8 mouse cellular contexts compared by ENCODE assay signal in the genomic region with DNA sequence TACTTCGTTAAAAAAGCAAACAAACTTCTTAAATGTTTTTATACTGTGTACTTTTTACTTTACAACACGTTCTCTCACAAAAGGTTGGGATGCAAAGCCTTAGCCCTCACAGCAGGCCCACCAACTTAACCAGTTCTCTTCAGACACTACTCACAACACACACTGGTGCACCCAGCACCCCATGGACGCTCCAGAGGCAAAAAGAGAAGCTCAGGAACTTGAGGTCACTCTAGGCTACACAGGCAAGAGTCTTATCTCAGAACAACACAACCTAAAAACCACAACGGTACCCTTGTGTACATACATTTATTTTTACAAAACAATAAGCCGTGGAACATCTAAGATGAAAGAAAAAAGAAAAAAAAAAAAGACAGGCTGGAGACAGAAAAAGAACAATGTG. TPM values are rescaled to one million over a fixed set of nuclear protein-coding genes. Genes with fewer than 3 reads are reported as not detected.
DNase-seq lines count a peak whose midpoint lies in the region; ATAC-seq lines count a peak whose summit lies in the region.

No protein-coding gene starts in this region.

- WGBS in heart, embryonic 12.5 days = 7% methylated on average over 5 of the region's 5 CpGs
- 3% methylated on average over 5 of the region's 5 CpGs for WGBS in hindbrain, embryonic 13.5 days
- WGBS in midbrain, embryonic 12.5 days = 7% methylated on average over 5 of the region's 5 CpGs

- H3K27me3 ChIP-seq in heart, embryonic 12.5 days (replicated peaks) = no peaks in the 10 kb centered on the region
- no peaks in the 10 kb centered on the region for H3K27me3 ChIP-seq in hindbrain, embryonic 13.5 days
- no peaks in the 10 kb centered on the region for H3K27me3 ChIP-seq in midbrain, embryonic 12.5 days

- DNase-seq in heart, postnatal 4 days = no peak
- peak; percentile 47 for DNase-seq in MEL-GATA-1-ER (ENCODE audit: extremely low read depth, low read depth)
- no peak for DNase-seq in retina, postnatal 1 day
- DNase-seq in urinary bladder, adult 2 months (ENCODE audit: low spot score) = no peak
- no peak for DNase-seq in kidney, postnatal 36 days

- 0 out of 2 replicates have a peak, but pooled peaks cover 2% of the 10 kb centered on the region for H3K36me3 ChIP-seq in heart, embryonic 12.5 days
- no peaks in the 10 kb centered on the region for H3K36me3 ChIP-seq in hindbrain, embryonic 13.5 days
- H3K36me3 ChIP-seq in midbrain, embryonic 12.5 days = no peaks in the 10 kb centered on the region

- H3K4me2 ChIP-seq in heart, embryonic 12.5 days = peak overlapping the region; percentile 80
- H3K4me2 ChIP-seq in hindbrain, embryonic 13.5 days = peak overlapping the region; percentile 78
- H3K4me2 ChIP-seq in midbrain, embryonic 12.5 days (replicated peaks) = peak overlapping the region; percentile 71

- peak overlapping the region; percentile 89 for H3K4me3 ChIP-seq in heart, embryonic 12.5 days
- peak overlapping the region; percentile 98 for H3K4me3 ChIP-seq in hindbrain, embryonic 13.5 days
- H3K4me3 ChIP-seq in midbrain, embryonic 12.5 days = peak overlapping the region; percentile 97

- H3K9ac ChIP-seq in heart, embryonic 12.5 days = peak overlapping the region; percentile 95
- H3K9ac ChIP-seq in hindbrain, embryonic 13.5 days = peak overlapping the region; percentile 98
- H3K9ac ChIP-seq in midbrain, embryonic 12.5 days (replicated peaks) = peak overlapping the region; percentile 97

- H3K27ac ChIP-seq in heart, embryonic 12.5 days (ENCODE audit: poor library complexity, severe bottlenecking) = no peak overlapping the region; the same call in 1 of the 2 replicates
- no peak overlapping the region for H3K27ac ChIP-seq in hindbrain, embryonic 13.5 days
- no peak overlapping the region for H3K27ac ChIP-seq in midbrain, embryonic 12.5 days (replicated peaks)

- H3K9me3 ChIP-seq in heart, embryonic 12.5 days (replicated peaks) = no peaks in the 10 kb centered on the region
- H3K9me3 ChIP-seq in hindbrain, embryonic 13.5 days = no peaks in the 10 kb centered on the region
- no peaks in the 10 kb centered on the region for H3K9me3 ChIP-seq in midbrain, embryonic 12.5 days

- peaks cover 42% of the 10 kb centered on the region for H3K4me1 ChIP-seq in heart, embryonic 12.5 days (replicated peaks)
- H3K4me1 ChIP-seq in hindbrain, embryonic 13.5 days (replicated peaks) = peaks cover 36% of the 10 kb centered on the region
- peaks cover 20% of the 10 kb centered on the region for H3K4me1 ChIP-seq in midbrain, embryonic 12.5 days

- ATAC-seq in heart, embryonic 12.5 days (ENCODE audit: insufficient number of reproducible peaks, low FRiP score) = no peak
- ATAC-seq in hindbrain, embryonic 13.5 days (ENCODE audit: low FRiP score) = no peak
- ATAC-seq in midbrain, embryonic 12.5 days (ENCODE audit: low FRiP score, low read depth) = no peak

RNA-seq across cellular contexts. Expression of gene Mzt1, which starts 1.2 kb away (rescaled TPM):
- polyA plus RNA-seq in heart, embryonic 12.5 days (2016; fragmentation: Nextera tagmentation; extraction: Ambion mirVana) = 104 and 105 TPM in 2 replicates
- 10 to 100 TPM; 43.5 to 48.8 TPM for total RNA-seq in heart, postnatal 4 days (2021)
- polyA plus RNA-seq in hindbrain, embryonic 13.5 days (2015; fragmentation: Nextera tagmentation; extraction: Ambion mirVana) = 125 and 127 TPM in 2 replicates
- 130 and 135 TPM in 2 replicates for polyA plus RNA-seq in midbrain, embryonic 12.5 days (2016; fragmentation: Nextera tagmentation; extraction: Ambion mirVana)
- 34.4 and 36.6 TPM in 2 replicates for polyA plus RNA-seq in urinary bladder, adult 2 months (2012; rRNA removed)

RNA-seq across cellular contexts. Expression of gene Bora, which starts 1.3 kb away (rescaled TPM):
- polyA plus RNA-seq in heart, embryonic 12.5 days (2016; fragmentation: Nextera tagmentation; extraction: Ambion mirVana) = 47.0 and 48.5 TPM in 2 replicates
- total RNA-seq in heart, postnatal 4 days (2021) = 10 to 100 TPM; 11.7 to 14.6 TPM
- polyA plus RNA-seq in hindbrain, embryonic 13.5 days (2015; fragmentation: Nextera tagmentation; extraction: Ambion mirVana) = 18.7 and 21.5 TPM in 2 replicates
- polyA plus RNA-seq in midbrain, embryonic 12.5 days (2016; fragmentation: Nextera tagmentation; extraction: Ambion mirVana) = 65.4 and 65.9 TPM in 2 replicates
- polyA plus RNA-seq in urinary bladder, adult 2 months (2012; rRNA removed) = 3.6 and 3.9 TPM in 2 replicates

RNA-seq across cellular contexts. Expression of gene Rpl36a-ps1, which starts 50.6 kb away (rescaled TPM):
- 0.87 and 1.1 TPM in 2 replicates for polyA plus RNA-seq in heart, embryonic 12.5 days (2016; fragmentation: Nextera tagmentation; extraction: Ambion mirVana)
- total RNA-seq in heart, postnatal 4 days (2021) = 1 to 10 TPM; 2.0 to 8.7 TPM
- polyA plus RNA-seq in hindbrain, embryonic 13.5 days (2015; fragmentation: Nextera tagmentation; extraction: Ambion mirVana) = 0.74 TPM in 1 of 2 replicates, not detected in the other
- polyA plus RNA-seq in midbrain, embryonic 12.5 days (2016; fragmentation: Nextera tagmentation; extraction: Ambion mirVana) = 0.94 TPM in 1 of 2 replicates, not detected in the other
- polyA plus RNA-seq in urinary bladder, adult 2 months (2012; rRNA removed) = 9.9 and 15.6 TPM in 2 replicates

RNA-seq across cellular contexts. Expression of gene Pibf1, which starts 54.5 kb away (rescaled TPM):
- 17.6 and 17.9 TPM in 2 replicates for polyA plus RNA-seq in heart, embryonic 12.5 days (2016; fragmentation: Nextera tagmentation; extraction: Ambion mirVana)
- 1 to 10 TPM; 8.5 to 9.3 TPM for total RNA-seq in heart, postnatal 4 days (2021)
- polyA plus RNA-seq in hindbrain, embryonic 13.5 days (2015; fragmentation: Nextera tagmentation; extraction: Ambion mirVana) = 17.6 and 19.8 TPM in 2 replicates
- polyA plus RNA-seq in midbrain, embryonic 12.5 days (2016; fragmentation: Nextera tagmentation; extraction: Ambion mirVana) = 24.5 and 26.3 TPM in 2 replicates
- 7.8 and 8.2 TPM in 2 replicates for polyA plus RNA-seq in urinary bladder, adult 2 months (2012; rRNA removed)

RNA-seq across cellular contexts. Expression of gene Dis3, which starts 54.9 kb away (rescaled TPM):
- polyA plus RNA-seq in heart, embryonic 12.5 days (2016; fragmentation: Nextera tagmentation; extraction: Ambion mirVana) = 30.1 and 33.5 TPM in 2 replicates
- total RNA-seq in heart, postnatal 4 days (2021) = 10 to 100 TPM; 25.9 to 27.4 TPM
- 20.5 and 26.3 TPM in 2 replicates for polyA plus RNA-seq in hindbrain, embryonic 13.5 days (2015; fragmentation: Nextera tagmentation; extraction: Ambion mirVana)
- polyA plus RNA-seq in midbrain, embryonic 12.5 days (2016; fragmentation: Nextera tagmentation; extraction: Ambion mirVana) = 40.3 and 41.2 TPM in 2 replicates
- 13.0 and 14.0 TPM in 2 replicates for polyA plus RNA-seq in urinary bladder, adult 2 months (2012; rRNA removed)
